Mouse (Mus musculus) gastrocnemius, postnatal 10 days (tissue): ENCODE data around the gene Gzme. TPM values are rescaled to one million over a fixed set of nuclear protein-coding genes. Genes with fewer than 3 reads are reported as not detected.
"Not testable (repeated sequence)": the region's sequence is repeated elsewhere in the genome, so short reads cannot be mapped to it uniquely, and the experiment has no call there.

ENCODE experiments used
- DNase-seq: peaks from one replicate; pipeline ENCODE4 v3.0.0; 2021; ENCODE audit warnings: mixed read lengths
- long read RNA-seq, 2 experiments: library from polyadenylated mRNA; stranded (forward); transcript quantifications; one replicate each; pipeline ENCODE4 v2.0.0; 2021
- total RNA-seq, 2 experiments: library from RNA; stranded (reverse); gene quantifications; 2 replicates each; pipeline ENCODE4 v1.2.3; 2021

The Gzme gene
- total RNA-seq: not detected
- long read RNA-seq, experiment 1: 0 reads
- long read RNA-seq, experiment 2: 0 reads

DNA sequence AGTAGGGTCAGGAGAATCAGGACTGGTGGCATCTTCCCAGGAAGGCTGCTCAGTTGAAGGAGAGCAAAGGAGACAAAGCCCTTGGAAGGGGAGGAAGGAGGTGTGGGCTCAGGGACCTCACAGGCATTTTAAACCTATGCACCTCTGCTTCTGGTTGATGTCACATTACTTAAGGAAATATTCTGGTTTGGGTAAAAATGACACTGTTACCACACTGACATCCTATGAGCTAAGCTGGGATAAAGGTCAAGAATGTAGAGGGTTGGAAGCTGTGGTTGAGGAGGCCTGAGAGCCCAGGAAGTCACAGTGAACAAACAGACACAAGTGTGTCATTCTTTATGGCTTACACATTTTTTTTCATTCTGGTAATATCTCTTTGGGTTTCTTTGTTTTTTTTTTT, at the start of gene Gzme:
Gzme (minus strand) TSS at position 101 of the 400 bp plus-strand sequence.
- no peak for DNase-seq

DNA sequence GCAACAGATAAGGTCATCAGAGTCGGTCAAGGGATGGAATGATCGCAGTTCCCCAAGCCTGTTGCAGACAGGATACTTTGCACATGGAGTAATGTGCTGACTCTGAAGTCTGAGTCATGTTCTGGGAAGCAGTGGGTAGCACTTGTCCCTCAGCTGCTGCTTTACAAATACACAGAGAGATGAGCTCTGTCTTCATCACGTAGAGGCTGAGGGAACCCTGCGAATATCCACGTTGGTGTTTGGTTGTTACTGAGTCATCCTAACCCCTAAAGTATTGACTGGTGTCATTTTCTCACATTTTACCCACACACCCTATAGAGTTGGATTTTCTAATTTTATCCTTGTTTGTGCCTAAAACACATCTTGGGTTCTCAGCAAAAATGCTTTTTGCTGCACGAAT, 47.6 kb upstream of the Gzme start:
- DNase-seq: no peak

DNA sequence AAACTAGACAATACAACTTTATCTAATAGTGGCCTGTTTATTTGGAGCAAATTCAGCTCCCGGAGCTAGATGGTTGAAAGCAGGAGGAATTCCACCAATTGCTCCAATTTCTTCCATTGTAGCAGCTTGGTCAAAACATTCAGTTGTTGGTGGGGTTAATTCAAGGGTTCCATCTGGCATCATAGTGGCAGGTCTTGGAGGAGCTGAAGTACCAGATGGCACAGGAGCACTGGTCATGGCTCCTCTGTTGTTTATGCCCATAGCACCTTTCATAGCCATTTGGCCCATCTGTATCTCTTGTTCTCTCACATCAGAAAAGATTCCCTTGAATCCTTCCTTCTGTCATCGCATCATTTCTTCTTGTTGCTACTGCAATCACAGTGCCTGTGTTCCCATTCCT, 41.7 kb upstream of the Gzme start:
- no peak for DNase-seq

DNA sequence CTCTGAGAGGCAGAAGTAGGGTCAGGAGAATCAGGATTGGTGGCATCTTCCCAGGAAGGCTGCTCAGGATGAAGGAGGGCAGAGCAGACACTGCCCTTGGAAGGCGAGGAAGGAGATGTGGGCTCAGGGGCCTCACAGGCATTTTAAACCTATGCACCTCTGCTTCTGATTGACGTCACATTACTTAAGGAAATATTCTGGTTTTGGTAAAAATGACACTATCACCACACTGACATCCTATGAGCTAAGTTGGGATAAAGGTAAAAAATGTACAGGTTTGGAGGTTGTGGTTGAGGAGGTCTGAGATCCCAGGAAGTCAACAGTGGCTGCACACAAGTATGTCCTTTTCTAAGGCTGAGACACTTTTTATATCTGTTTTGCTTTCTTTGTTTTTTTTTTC, 39.1 kb upstream of the Gzme start, which contains the start of gene Gzmg:
Gzmg (minus strand) TSS at position 101 of the 400 bp plus-strand sequence.
- DNase-seq: not testable (repeated sequence)

DNA sequence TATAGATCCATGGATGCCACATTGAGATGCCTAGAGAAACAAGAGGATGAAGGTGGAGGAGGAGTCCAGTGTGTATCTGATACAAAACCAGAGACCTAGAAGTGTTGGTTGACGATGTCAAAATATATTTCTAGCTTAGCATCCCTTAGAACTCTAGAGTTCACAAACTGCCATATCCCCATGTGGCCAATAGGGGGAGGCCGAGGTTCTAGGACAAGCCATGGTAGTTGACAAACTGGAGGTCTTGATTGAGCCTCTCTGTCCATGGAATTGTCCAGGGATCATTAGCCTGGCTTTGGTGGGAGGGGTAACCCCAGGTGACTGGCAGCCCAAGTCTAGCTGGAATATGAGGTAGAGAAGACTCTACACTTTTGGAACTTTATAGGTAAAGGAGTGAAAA, 34.9 kb upstream of the Gzme start:
- no peak for DNase-seq

DNA sequence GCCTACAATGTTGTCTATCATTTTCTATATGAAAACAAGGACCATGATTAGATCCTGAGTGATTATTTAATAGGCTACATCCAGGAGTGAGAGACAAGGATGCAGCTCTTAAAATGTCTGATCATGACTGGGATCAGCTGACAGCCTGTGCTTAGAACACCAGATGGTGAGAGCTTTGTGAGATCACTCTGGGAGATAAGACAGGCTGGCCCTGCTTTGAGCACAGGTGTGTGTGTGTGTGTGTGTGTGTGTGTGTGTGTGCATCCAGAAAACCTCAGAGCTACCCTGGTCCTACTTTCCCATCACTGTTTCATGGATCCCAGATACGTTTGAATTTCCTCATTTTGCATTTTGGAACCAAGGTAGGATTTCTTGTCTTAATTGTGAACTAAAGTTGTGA, 13.2 kb upstream of the Gzme start:
- DNase-seq: not testable (repeated sequence)

DNA sequence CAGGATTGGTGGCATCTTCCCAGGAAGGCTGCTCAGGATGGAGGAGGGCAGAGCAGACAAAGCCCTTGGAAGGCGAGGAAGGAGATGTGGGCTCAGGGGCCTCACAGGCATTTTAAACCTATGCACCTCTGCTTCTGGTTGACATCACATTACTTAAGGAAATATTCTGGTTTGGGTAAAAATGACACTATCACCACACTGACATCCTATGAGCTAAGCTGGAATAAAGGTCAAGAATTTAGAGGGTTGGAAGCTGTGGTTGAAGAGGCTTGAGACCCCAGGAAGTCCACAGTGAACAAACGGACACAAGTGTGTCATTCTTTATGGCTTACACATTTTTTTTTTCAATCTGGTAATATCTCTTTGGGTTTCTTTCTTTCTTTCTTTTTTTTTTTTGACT, 12.1 kb upstream of the Gzme start, which contains the start of gene Gzmd:
Gzmd (minus strand) TSS at position 101 of the 400 bp plus-strand sequence.
- DNase-seq: not testable (repeated sequence)

DNA sequence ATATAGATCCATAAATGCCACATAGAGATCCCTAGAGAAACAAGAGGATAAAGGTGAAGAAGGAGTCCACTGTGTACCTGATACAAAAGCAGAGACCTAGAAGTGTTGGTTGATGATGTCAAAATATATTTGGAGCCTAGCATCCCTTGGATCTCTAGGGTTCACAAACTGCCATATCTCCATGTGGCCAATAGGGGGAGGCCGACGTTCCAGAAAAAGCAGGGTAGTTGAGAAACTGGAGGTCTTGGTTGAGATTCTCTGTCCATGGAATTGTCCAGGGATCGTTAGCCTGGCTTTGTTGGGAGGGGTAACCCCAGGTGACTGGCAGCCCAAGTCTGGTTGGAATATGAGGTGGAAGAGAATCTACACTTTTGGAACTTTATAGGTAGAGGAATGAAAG, 7.9 kb upstream of the Gzme start:
- DNase-seq: no peak

DNA sequence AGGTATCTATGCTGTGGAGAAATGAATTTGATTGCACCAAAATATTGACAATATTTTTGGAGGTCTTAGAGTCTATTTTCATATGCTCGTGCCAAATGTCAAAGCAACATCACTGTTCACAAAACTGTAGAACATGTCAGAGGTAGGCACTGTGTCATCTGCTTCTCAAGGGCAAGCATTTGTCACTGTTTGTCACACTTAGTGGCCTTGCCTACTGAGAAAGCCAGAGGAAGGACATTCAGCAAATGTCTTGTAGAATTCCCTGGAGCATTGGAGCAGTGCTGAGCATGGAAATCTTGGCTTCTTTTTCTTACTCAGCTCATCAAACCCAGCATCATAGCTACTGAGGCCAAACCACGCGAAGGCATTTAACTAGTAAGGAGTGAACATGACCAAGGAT, 3.1 kb upstream of the Gzme start:
- DNase-seq: no peak

GRCm38 (mm10) chr14:56115531-56116310, 4.7 kb downstream of the Gzme start:
- not testable (repeated sequence) for DNase-seq

GRCm38 (mm10) chr14:56105447-56106180, 14.8 kb downstream of the Gzme start:
- no peak for DNase-seq

- no peak for DNase-seq
Observed at GRCm38 (mm10) chr14:56105016-56105415, 15.4 kb downstream of the Gzme start.

DNA sequence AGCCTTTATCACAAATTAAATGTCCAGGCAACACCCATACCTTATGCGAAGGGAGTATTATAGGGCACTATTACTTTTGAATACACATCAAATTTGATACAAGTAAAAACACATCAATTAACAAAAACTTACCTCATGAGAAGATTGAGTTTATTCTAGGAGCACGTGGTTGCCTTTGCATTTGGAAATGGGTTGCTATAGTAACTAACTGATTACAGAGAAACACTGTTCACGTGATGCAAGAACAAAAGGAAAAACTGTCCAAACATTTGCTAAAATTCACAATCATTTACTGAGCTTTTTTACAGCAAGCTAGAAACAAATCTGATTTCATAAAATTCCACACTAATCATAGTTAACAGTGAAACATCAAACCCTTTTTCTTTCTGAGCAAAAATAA, 17.0 kb downstream of the Gzme start:
- no peak for DNase-seq

- DNase-seq: no peak
Observed at GRCm38 (mm10) chr14:56102386-56102785, 18.0 kb downstream of the Gzme start, which contains the start of gene Ctsg. Ctsg (minus strand) TSS chr14:56102574.

DNA sequence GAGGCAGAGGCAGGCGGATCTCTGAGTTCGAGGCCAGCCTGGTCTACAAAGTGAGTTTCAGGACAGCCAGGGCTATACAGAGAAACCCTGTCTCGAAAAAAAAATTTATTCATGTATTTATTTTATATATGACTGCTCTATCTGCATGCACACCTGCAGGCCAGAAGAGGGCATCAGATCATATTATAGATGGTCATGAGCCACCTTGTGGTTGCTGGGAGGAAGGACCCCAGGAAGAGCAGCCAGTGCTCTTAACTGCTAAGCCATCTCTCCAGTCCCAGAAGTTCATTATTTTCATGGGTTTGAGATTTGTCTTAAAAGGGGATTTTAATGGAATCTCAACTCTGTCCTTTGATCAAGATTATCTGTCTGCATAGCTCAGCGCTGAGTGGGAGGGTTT, 21.5 kb downstream of the Gzme start:
- no peak for DNase-seq

- no peak for DNase-seq
Observed at GRCm38 (mm10) chr14:56097597-56097996, 22.8 kb downstream of the Gzme start.

- DNase-seq: no peak
Observed at GRCm38 (mm10) chr14:56093353-56093752, 27.1 kb downstream of the Gzme start.

- DNase-seq: no peak
Observed at GRCm38 (mm10) chr14:56086711-56087110, 33.7 kb downstream of the Gzme start.

DNA sequence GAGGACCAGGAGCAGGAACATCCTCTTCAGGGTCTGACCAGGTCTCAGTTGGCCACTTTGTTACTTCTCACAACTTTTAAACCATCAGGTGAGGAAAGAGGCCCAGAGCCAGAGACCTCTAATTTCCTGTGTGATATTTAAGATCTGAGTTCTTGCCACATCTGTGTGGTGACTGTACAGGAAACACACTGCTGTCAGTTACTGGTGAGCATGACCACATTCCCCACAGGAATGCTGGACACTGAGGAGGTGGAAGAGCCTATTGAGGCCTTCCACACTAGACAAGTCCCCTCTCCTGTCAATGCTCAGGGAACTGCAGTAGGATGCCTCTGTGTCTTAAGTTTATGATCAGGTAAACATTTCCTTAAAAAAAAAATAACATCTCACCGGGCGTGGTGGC, 35.3 kb downstream of the Gzme start, which contains the start of gene Mcpt8:
Mcpt8 (minus strand) TSS at position 107 of the 400 bp plus-strand sequence.
- DNase-seq: no peak

- no peak for DNase-seq
Observed at GRCm38 (mm10) chr14:56082016-56082415, 38.4 kb downstream of the Gzme start.
